11 mouse cellular contexts compared by ENCODE assay signal in the genomic region with DNA sequence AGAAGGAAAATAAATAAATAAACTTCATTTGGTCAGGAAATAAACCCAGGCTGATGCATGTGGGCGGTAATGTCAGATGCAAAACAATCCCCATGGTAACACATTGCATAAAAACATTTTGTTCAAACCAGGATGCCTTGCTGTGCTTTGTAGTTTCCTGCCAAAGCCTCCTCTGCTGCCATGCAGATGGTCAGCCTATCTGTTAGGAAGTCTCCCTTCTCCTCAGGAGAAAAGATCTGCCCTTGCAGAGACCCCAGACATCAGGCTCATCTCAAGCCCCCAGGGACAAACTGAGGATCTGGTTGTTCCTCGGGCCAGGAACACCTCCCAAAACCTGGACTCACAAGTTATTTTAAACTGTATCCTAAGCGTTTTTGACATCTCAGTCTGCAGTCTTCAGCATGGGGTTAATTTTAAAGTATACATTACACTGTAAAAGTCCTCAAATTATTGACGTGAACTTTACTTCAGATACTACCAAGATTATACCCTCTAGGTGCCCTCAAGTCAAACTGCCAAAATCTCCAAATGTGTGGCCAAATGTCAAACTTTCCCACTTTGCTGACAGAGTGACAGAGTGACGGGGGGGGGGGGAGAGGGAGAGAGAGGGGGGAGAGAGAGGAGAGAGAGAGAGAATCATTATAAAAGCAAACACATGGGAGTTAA.
A peak's percentile ranks its signal among the peaks of the same experiment; 100 is the strongest.
DNase-seq lines count a peak whose midpoint lies in the region; ATAC-seq and TF ChIP-seq lines count a peak whose summit lies in the region.
"Had no signal": no experiment of that assay in that cellular context is flagged by ENCODE, and none has a peak within 500 bp of the region (broad histone marks: within the 10 kb centered on the region; RNA-seq: fewer than 3 reads in every experiment).

No protein-coding gene starts in this region.

- H3K9me3 ChIP-seq in heart, embryonic 10.5 days = no peaks in the 10 kb centered on the region
- no peaks in the 10 kb centered on the region for H3K9me3 ChIP-seq in midbrain, embryonic 11.5 days (ENCODE audit: control insufficient read depth, low read length)
- H3K9me3 ChIP-seq in midbrain, embryonic 15.5 days = no peaks in the 10 kb centered on the region
- no peaks in the 10 kb centered on the region for H3K9me3 ChIP-seq in kidney, embryonic 16.5 days (ENCODE audit: low read length)
- no peaks in the 10 kb centered on the region; the same call in 1 of the 2 replicates for H3K9me3 ChIP-seq in liver, postnatal 0 days (ENCODE audit: low read length)
- H3K9me3 ChIP-seq: liver, embryonic 13.5 days had no signal

- H3K36me3 ChIP-seq in heart, embryonic 10.5 days = no peaks in the 10 kb centered on the region
- no peaks in the 10 kb centered on the region for H3K36me3 ChIP-seq in midbrain, embryonic 11.5 days (ENCODE audit: control insufficient read depth, insufficient read depth, low read length)
- no peaks in the 10 kb centered on the region for H3K36me3 ChIP-seq in midbrain, embryonic 15.5 days (replicated peaks)
- no peaks in the 10 kb centered on the region for H3K36me3 ChIP-seq in kidney, embryonic 16.5 days (ENCODE audit: insufficient read depth, low read length)
- no peaks in the 10 kb centered on the region for H3K36me3 ChIP-seq in liver, postnatal 0 days (replicated peaks; ENCODE audit: insufficient read depth, low read length)
- H3K36me3 ChIP-seq: liver, embryonic 13.5 days had no signal

- peaks cover 5% of the 10 kb centered on the region; the same call in 1 of the 2 replicates for H3K4me1 ChIP-seq in heart, embryonic 10.5 days
- no peaks in the 10 kb centered on the region for H3K4me1 ChIP-seq in midbrain, embryonic 11.5 days (ENCODE audit: control insufficient read depth, insufficient read depth, low read length)
- H3K4me1 ChIP-seq in midbrain, embryonic 15.5 days = no peaks in the 10 kb centered on the region
- no peaks in the 10 kb centered on the region for H3K4me1 ChIP-seq in kidney, embryonic 16.5 days (ENCODE audit: insufficient read depth, low read length)
- no peaks in the 10 kb centered on the region for H3K4me1 ChIP-seq in liver, postnatal 0 days (ENCODE audit: insufficient read depth)
- H3K4me1 ChIP-seq: liver, embryonic 13.5 days had no signal

- WGBS in heart, embryonic 10.5 days = 66% methylated on average over 5 of the region's 5 CpGs
- 72% methylated on average over 5 of the region's 5 CpGs for WGBS in midbrain, embryonic 11.5 days
- WGBS in midbrain, embryonic 15.5 days = 76% methylated on average over 5 of the region's 5 CpGs
- WGBS in kidney, embryonic 16.5 days = 53% methylated on average over 5 of the region's 5 CpGs
- WGBS in liver, postnatal 0 days (ENCODE audit: insufficient replicate concordance) = 60% methylated on average over 5 of the region's 5 CpGs

- no peaks in the 10 kb centered on the region for H3K27me3 ChIP-seq in heart, embryonic 10.5 days (ENCODE audit: insufficient read depth, poor library complexity, severe bottlenecking)
- H3K27me3 ChIP-seq in midbrain, embryonic 11.5 days (ENCODE audit: control insufficient read depth, insufficient read depth, low read length) = no peaks in the 10 kb centered on the region
- no peaks in the 10 kb centered on the region for H3K27me3 ChIP-seq in midbrain, embryonic 15.5 days (replicated peaks)
- H3K27me3 ChIP-seq in kidney, embryonic 16.5 days (ENCODE audit: insufficient read depth, low read length) = no peaks in the 10 kb centered on the region
- no peaks in the 10 kb centered on the region for H3K27me3 ChIP-seq in liver, postnatal 0 days (ENCODE audit: insufficient read depth, low read length)
- H3K27me3 ChIP-seq: liver, embryonic 13.5 days had no signal

- no peak for ATAC-seq in midbrain, embryonic 11.5 days (ENCODE audit: low FRiP score)
- ATAC-seq in midbrain, embryonic 15.5 days (replicated peaks) = no peak
- no peak for ATAC-seq in kidney, embryonic 16.5 days (ENCODE audit: low FRiP score, low TSS enrichment)
- ATAC-seq in liver, postnatal 0 days = no peak

- no peak for TF ChIP-seq EP300 in liver, postnatal 0 days (IDR thresholded peaks at IDR 0.05; ENCODE audit: low read depth)

- peak; percentile 90 for DNase-seq in heart, adult 11 months
- DNase-seq in heart, embryonic 10.5 days (ENCODE audit: low spot score) = no peak
- peak; percentile 69 for DNase-seq in midbrain, embryonic 11.5 days (ENCODE audit: low spot score, missing footprints)
- peak; percentile 74 to 84 for DNase-seq in cerebellum, postnatal 14 days
- peak; percentile 26 to 81 for DNase-seq in layer of hippocampus, postnatal 14 days (ENCODE audit: low spot score in 2 of 2)
- no peak for DNase-seq in liver, postnatal 0 days
- DNase-seq: kidney, adult 2 months; liver, embryonic 13.5 days had no signal

- H3K4me2 ChIP-seq in midbrain, embryonic 11.5 days = no peak overlapping the region
- no peak overlapping the region for H3K4me2 ChIP-seq in midbrain, embryonic 15.5 days
- no peak overlapping the region for H3K4me2 ChIP-seq in kidney, embryonic 16.5 days (replicated peaks; ENCODE audit: low read depth, low read length)
- no peak overlapping the region for H3K4me2 ChIP-seq in liver, postnatal 0 days (ENCODE audit: low read depth, low read length)
- H3K4me2 ChIP-seq: liver, embryonic 13.5 days had no signal

- H3K9ac ChIP-seq in midbrain, embryonic 11.5 days (ENCODE audit: low read length) = no peak overlapping the region
- no peak overlapping the region for H3K9ac ChIP-seq in midbrain, embryonic 15.5 days
- no peak overlapping the region for H3K9ac ChIP-seq in kidney, embryonic 16.5 days (replicated peaks; ENCODE audit: low read length)
- no peak overlapping the region for H3K9ac ChIP-seq in liver, postnatal 0 days (replicated peaks)
- H3K9ac ChIP-seq: liver, embryonic 13.5 days had no signal

- TF ChIP-seq CTCF in liver, postnatal 0 days (IDR thresholded peaks at IDR 0.05; ENCODE audit: low read depth) = no peak

- no peak overlapping the region for H3K4me3 ChIP-seq in heart, embryonic 10.5 days
- no peak overlapping the region for H3K4me3 ChIP-seq in midbrain, embryonic 11.5 days (ENCODE audit: low read depth, low read length)
- no peak overlapping the region for H3K4me3 ChIP-seq in midbrain, embryonic 15.5 days
- no peak overlapping the region for H3K4me3 ChIP-seq in kidney, embryonic 16.5 days (ENCODE audit: low read length)
- no peak overlapping the region for H3K4me3 ChIP-seq in liver, postnatal 0 days (ENCODE audit: low read depth, low read length)
- H3K4me3 ChIP-seq: liver, embryonic 13.5 days; myocyte had no signal

- no peak overlapping the region for H3K27ac ChIP-seq in heart, embryonic 10.5 days
- H3K27ac ChIP-seq in midbrain, embryonic 11.5 days (ENCODE audit: low read depth, low read length) = no peak overlapping the region
- no peak overlapping the region for H3K27ac ChIP-seq in midbrain, embryonic 15.5 days
- H3K27ac ChIP-seq in kidney, embryonic 16.5 days (ENCODE audit: low read length) = no peak overlapping the region
- no peak overlapping the region for H3K27ac ChIP-seq in liver, postnatal 0 days (ENCODE audit: low read depth)
- H3K27ac ChIP-seq: liver, embryonic 13.5 days had no signal

Comparison
In these comparisons a context has a peak if more than half of its experiments do, and no peak if none do; other contexts are left out.
1. DNase-seq: peak in heart, adult 11 months (single experiment), midbrain, embryonic 11.5 days (single experiment), cerebellum, postnatal 14 days (2 of 2) and layer of hippocampus, postnatal 14 days (2 of 2); none in heart, embryonic 10.5 days (single experiment) and liver, postnatal 0 days (single experiment).